ENCODE assay signal across 11 mouse cellular contexts in the genomic region with DNA sequence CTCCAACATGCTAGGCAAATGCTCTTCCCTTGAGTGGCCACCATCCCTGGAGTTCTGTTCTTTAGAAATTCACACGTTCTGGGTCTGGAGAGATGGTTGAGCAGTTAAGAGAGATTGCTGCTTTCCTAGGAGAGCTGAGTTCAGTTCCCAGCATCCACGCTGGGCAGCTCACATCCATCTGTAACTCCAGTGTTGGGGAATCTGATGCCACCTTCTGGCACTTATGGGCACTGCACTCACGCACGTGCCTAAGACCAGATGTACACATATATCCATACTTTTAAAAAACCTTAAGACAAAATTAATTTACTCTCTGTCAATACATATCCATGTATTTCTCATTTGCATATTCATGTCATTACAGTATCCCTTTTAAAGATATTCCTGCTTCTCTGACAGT.
A peak's percentile ranks its signal among the peaks of the same experiment; 100 is the strongest.
DNase-seq lines count a peak whose midpoint lies in the region; ATAC-seq and TF ChIP-seq lines count a peak whose summit lies in the region.
"Had no signal": no experiment of that assay in that cellular context is flagged by ENCODE, and none has a peak within 500 bp of the region (broad histone marks: within the 10 kb centered on the region; RNA-seq: fewer than 3 reads in every experiment).

No protein-coding gene starts in this region.

- no peak overlapping the region for H3K4me3 ChIP-seq in layer of hippocampus, adult 2 months
- H3K4me3 ChIP-seq in E14TG2a.4 (replicated peaks; ENCODE audit: low read length) = no peak overlapping the region
- H3K4me3 ChIP-seq in embryonic fibroblast, embryonic 13.5 days (ENCODE audit: insufficient read depth, low read length) = no peak overlapping the region
- H3K4me3 ChIP-seq: heart, embryonic 12.5 days; hindbrain, embryonic 13.5 days; liver, embryonic 13.5 days had no signal

- H3K27ac ChIP-seq in layer of hippocampus, adult 2 months = no peak overlapping the region
- H3K27ac ChIP-seq in embryonic fibroblast, embryonic 13.5 days (ENCODE audit: insufficient read depth, low read length) = no peak overlapping the region
- H3K27ac ChIP-seq: hindbrain, embryonic 13.5 days; liver, embryonic 13.5 days had no signal

- ATAC-seq in CD4-positive, CD25-positive, alpha-beta regulatory T cell, adult 4 months = no peak

- H3K27me3 ChIP-seq in E14TG2a.4 (ENCODE audit: insufficient read depth, low read length) = no peaks in the 10 kb centered on the region
- H3K27me3 ChIP-seq: heart, embryonic 12.5 days; hindbrain, embryonic 13.5 days; liver, embryonic 13.5 days had no signal

- peak; percentile 34 for DNase-seq in CD4-positive, CD25-positive, alpha-beta regulatory T cell, adult 2 months (ENCODE audit: low read depth, low spot score)
- no peak for DNase-seq in layer of hippocampus, adult 2 months (ENCODE audit: low spot score in 2 of 2)
- DNase-seq in layer of hippocampus, postnatal 10 days (ENCODE audit: low spot score in 2 of 2) = no peak
- DNase-seq in B cell, adult 2 months = no peak
- no peak for DNase-seq in ovary, adult 18-20 months (ENCODE audit: low spot score)
- DNase-seq: liver, embryonic 13.5 days had no signal

- no peak for TF ChIP-seq POLR2A in embryonic fibroblast, embryonic 13.5 days (IDR thresholded peaks at IDR 0.05; ENCODE audit: low read depth, low read length)

- no peaks in the 10 kb centered on the region for H3K9me3 ChIP-seq in E14TG2a.4 (ENCODE audit: low read length)
- H3K9me3 ChIP-seq: hindbrain, embryonic 13.5 days; liver, embryonic 13.5 days had no signal

- H3K4me1 ChIP-seq in E14TG2a.4 (replicated peaks; ENCODE audit: low read depth, low read length) = peaks cover 39% of the 10 kb centered on the region
- H3K4me1 ChIP-seq in embryonic fibroblast, embryonic 13.5 days (ENCODE audit: control insufficient read depth, insufficient read depth, low read length) = peaks cover 3% of the 10 kb centered on the region; the same call in 1 of the 2 replicates

- H3K36me3 ChIP-seq in E14TG2a.4 (ENCODE audit: insufficient read depth, low read length) = peaks cover 42% of the 10 kb centered on the region
- H3K36me3 ChIP-seq: liver, embryonic 13.5 days had no signal

- TF ChIP-seq CTCF in layer of hippocampus, adult 2 months (conservative IDR thresholded peaks at IDR 0.05) = peak; percentile 65
- TF ChIP-seq CTCF in E14TG2a.4 (conservative IDR thresholded peaks at IDR 0.05; ENCODE audit: low read length) = peak; percentile 90
- peak; percentile 27; the same call in 1 of the 2 replicates for TF ChIP-seq CTCF in embryonic fibroblast, embryonic 13.5 days (IDR thresholded peaks at IDR 0.05; ENCODE audit: borderline replicate concordance, insufficient read depth, low read length)

Comparison
In these comparisons a context has a peak if more than half of its experiments do, and no peak if none do; other contexts are left out.
1. CTCF ChIP-seq: peak in every context shown above with its lines; median percentile 90 in E14TG2a.4; 65 in layer of hippocampus, adult 2 months; 27 in embryonic fibroblast, embryonic 13.5 days.